Mouse (Mus musculus) megakaryocyte, embryonic 14.5 days (primary cell): ENCODE measurements at regions not wholly inside any gene's neighbourhood (a gene's known extent, or its start where the extent isn't known, plus 50 kb on each side); places are given as distances from the start of the nearest gene placed in this dataset.

Experiments
- FLI1 ChIP-seq: IDR thresholded peaks from 2 replicates; pipeline ENCODE4 v1.6.1; 2012; ENCODE audit warnings: low read length, inconsistent platforms, mixed read lengths
- GATA1 ChIP-seq: IDR thresholded peaks from 3 replicates; pipeline ENCODE4 v1.6.1; 2012; ENCODE audit warnings: mixed read lengths, low read length, inconsistent platforms, borderline replicate concordance

DNA sequence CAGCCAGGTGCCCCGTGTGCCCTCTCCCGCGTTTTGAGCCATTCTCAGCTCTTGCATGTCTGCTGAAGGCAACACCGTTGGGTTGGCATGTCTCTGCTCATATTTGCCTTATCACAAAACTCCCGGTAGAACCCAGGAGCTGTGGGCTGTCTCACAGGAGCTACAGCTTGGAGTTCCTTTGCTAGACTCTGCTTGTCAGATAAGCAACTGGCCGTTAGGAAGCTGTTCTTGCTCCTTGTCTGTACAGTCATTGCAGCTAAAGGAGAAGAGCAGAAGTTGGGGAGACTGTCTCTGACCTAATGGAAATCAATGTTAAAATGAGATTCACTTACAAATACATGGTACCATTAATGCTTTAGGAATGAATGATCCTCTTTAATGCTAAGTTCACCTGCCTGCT, 72.8 kb upstream of the Ntrk2 start:
- TF ChIP-seq GATA1 (no peak), FLI1 (no peak)
